Mouse (Mus musculus) ovary, adult 18-20 months (tissue): ENCODE data around the gene Sp2.

Experiments
- DNase-seq: peaks from one replicate; pipeline ENCODE4 v3.0.0; 2022; ENCODE audit warnings: low spot score, mixed read lengths

Gene Sp2

GRCm38 (mm10) chr11:96938426-96938800 lies 44.3 kb downstream of the Sp2 start:
- DNase-seq: peak; percentile 61

GRCm38 (mm10) chr11:96937549-96938425 lies 45.0 kb downstream of the Sp2 start:
- DNase-seq: peak; percentile 82

GRCm38 (mm10) chr11:96935872-96936650 lies 46.7 kb downstream of the Sp2 start:
- no peak for DNase-seq

GRCm38 (mm10) chr11:96934921-96935356 lies 47.8 kb downstream of the Sp2 start:
- peak; percentile 90 for DNase-seq

- no peak for DNase-seq
Measured at GRCm38 (mm10) chr11:96933562-96934276, 49.0 kb downstream of the Sp2 start.

- DNase-seq: peak; percentile 69
Measured at GRCm38 (mm10) chr11:96931327-96932062, 51.3 kb downstream of the Sp2 start.

DNA sequence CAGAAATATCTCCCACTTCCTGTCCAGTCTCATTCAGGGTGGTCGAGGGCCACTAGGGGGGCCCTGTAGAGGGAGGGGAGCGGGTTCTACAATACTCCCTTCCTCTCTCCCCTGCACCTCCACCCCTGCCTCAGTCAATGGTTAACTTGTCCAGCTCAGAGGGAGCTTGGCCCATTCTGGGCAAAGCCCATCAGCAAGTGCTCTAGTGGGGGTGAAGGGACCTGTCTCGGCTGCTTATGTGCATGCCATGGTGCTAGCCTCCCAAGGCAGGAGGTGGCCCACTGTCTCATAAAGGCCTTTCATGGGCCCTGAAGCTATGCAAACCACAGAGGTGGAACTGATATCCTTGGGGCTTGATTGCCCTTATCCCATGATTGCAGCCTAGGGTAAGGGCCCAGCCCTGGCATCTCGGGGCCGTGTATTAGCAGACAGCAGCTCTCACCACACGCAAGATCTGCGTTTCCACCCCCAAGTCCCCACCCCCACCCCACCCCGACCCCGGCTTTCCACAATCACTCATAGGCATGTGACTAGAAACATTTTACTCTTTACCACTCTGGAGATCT lies 52.9 kb downstream of the Sp2 start:
- DNase-seq: no peak

GRCm38 (mm10) chr11:96929096-96929765 lies 53.5 kb downstream of the Sp2 start:
- no peak for DNase-seq

GRCm38 (mm10) chr11:96928691-96929090 lies 54.1 kb downstream of the Sp2 start:
- no peak for DNase-seq

GRCm38 (mm10) chr11:96928088-96928487 lies 54.7 kb downstream of the Sp2 start, which contains the start of gene Prr15l:
Gene Prr15l, plus strand, starts transcription at chr11:96928104.
- no peak for DNase-seq

DNA sequence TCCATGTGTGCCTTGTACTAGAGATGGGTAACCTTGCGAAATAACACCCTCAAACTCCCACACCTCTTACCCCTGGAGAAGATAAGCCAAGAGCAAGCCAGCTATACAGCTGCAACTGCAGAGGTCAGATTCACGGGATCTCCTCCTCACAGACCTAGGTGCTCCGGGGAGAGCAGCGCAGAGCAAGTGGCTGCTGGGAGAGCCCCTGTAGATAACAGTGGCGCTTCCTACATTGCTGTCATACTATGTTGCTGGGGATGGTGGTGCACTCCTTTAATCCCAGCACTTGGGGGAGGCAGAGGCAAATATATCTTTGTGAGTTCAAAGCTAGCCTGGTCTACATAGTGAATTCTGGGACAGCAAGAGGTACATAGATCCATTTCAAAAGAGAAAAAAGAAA lies 56.2 kb downstream of the Sp2 start:
- no peak for DNase-seq

GRCm38 (mm10) chr11:96925469-96926148 lies 57.1 kb downstream of the Sp2 start:
- DNase-seq: no peak

GRCm38 (mm10) chr11:96924861-96925260 lies 57.9 kb downstream of the Sp2 start:
- DNase-seq: no peak

DNA sequence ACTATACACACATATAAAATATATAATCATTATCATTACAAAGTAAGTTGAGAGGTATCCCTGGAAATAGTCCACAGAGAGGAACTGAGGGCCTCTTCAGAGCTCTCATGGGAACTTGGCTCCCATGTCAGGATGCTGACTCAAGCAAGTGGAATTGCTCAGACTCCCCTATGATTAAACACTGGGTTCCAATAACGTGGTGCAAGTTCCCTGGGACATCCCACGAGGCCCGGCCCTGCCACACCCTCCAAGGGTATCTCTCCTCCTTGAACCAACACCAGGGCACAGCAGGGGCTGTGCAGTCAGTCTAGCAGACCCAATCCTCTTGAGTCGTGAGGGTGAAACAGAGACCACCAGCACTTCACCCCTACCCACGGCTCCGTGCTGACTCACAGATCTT lies 63.8 kb downstream of the Sp2 start:
- DNase-seq: no peak

DNA sequence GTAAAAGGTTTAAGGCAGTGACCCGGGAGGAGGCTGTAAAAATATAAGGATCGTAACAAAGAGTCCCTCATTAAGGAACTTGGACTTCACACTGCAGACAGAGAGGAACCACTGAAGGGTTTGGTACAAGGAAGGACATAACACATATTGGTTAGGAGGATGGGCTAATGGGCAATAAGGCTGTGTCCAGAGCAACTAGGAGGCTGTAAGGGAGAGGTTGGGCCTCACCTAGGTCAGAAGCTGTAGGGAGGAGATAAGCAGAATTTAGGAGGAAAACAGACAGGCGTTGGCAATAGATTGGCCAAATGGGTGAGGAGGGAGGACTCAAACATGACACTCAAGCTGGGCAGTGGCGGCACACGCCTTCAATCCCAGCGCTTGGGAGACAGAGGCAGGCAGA lies 65.3 kb downstream of the Sp2 start:
- DNase-seq: no peak

- no peak for DNase-seq
Measured at GRCm38 (mm10) chr11:96916885-96917396, 65.8 kb downstream of the Sp2 start.

- peak; percentile 98 for DNase-seq
Measured at GRCm38 (mm10) chr11:96916044-96916884, 66.5 kb downstream of the Sp2 start, which contains the start of gene Cdk5rap3. Gene Cdk5rap3, minus strand, starts transcription at chr11:96916496.

GRCm38 (mm10) chr11:96912682-96913081 lies 70.1 kb downstream of the Sp2 start:
- DNase-seq: no peak

DNA sequence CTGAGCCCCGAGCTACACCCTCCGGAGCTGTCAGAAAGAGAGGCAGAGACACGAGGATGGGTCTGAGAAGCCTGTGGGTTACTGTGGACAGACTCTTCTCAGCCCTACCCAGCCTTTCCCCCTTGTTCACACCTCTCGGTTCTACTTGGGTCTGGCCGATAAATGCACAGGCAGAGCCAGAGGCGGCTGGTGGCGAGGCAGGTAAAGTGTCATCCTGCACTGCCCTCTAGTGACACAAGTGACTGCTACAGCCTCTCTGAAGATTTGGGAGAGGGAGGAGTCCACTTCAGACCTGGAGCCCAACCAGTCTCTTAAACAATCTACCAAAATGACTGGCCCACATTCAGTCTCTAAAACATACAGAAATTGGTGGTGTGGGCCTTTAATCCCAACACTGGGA lies 72.8 kb downstream of the Sp2 start:
- DNase-seq: no peak
